Mouse (Mus musculus) heart, postnatal 4 days (tissue): ENCODE data around the gene Ubxn4. TPM values are rescaled to one million over a fixed set of nuclear protein-coding genes. Genes with fewer than 3 reads are reported as not detected.
"Not testable (repeated sequence)": the region's sequence is repeated elsewhere in the genome, so short reads cannot be mapped to it uniquely, and the experiment has no call there.

Experiments
- DNase-seq: peaks from one replicate; pipeline ENCODE4 v3.0.0; 2021
- microRNA-seq, 2 experiments: library from miRNA; unstranded; fragments of <30 nt; microRNA quantifications; one replicate each; pipeline ENCODE4 v1.2.0; 2021 to 2022
- total RNA-seq, 2 experiments: library from RNA; stranded (reverse); gene quantifications; 2 replicates each; pipeline ENCODE4 v1.2.3; 2021

Gene Ubxn4
- total RNA-seq, 2 experiments from 2014 or later = 43.2 to 49.3 TPM

DNA sequence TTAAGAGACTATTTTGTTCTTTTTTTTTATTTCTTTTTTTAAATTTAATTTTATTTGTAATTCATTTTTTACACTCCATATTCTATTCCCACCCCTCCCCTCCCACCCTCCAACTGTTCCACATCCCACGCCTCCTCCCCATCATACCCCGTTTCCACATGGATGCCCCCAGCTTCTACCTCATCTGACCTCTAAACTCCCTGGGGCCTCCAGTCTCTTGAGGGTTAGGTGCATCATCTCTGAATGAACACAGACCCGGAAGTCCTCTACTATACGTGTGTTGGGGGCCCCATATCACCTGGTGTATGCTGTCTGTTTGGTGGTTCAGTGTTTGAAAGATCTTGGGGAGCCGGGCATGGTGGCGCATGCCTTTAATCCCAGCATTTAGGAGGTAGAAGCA lies 75.5 kb downstream of the Ubxn4 start:
- not testable (repeated sequence) for DNase-seq

DNA sequence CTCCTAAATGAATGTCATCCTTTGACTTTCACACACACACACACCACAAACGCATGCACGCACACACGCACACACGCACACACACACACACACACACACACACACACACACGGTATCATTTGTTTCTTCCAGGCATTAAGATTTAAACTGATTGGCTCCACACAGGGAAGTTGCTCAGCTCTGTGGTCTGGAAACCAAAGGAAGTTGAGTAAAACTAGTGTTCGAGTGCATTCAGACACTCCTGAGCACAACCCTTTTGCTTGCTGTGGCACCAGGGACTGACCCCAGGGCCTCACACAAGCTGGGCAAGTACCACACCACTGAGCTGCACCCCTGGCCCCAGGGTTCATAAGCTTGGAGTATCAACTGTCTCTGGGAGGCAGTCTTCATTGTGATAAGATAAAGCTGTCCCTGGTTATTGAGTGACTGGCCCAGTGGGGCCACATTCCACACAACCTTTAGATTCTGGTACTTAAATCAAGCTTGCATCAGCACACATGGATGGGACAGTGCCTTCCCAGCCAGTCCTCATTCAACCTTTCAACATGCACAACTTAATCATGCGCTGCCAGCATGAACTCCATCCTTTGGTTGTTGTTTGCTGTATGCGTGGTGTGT lies 79.4 kb downstream of the Ubxn4 start:
- DNase-seq = no peak

- no peak for DNase-seq
These were observed 81.0 kb downstream of the Ubxn4 start for GRCm38 (mm10) chr1:128324776-128325175.

GRCm38 (mm10) chr1:128327165-128327564 lies 83.4 kb downstream of the Ubxn4 start:
- DNase-seq = no peak

DNA sequence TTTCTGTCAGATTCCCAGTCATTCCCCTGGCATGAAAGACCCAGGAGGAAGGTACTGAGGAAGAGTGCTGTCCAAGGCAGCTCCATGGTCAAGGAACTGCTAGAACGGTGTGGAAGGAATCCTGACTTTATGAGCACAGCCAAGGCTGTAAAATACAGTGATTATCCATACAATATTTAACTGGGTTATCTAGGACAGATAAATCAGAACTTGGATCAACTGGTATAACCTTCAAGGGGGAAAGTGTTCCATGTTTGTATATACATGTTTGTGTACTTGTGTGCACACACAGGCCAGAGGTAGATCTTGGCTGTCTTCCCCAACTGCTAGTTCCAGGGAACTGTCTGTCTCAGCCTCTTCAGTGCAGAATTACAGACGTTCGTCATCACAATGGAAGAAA lies 84.5 kb downstream of the Ubxn4 start, which contains the start of gene Lct:
Gene Lct, minus strand, starts transcription at position 101 of the 400 bp plus-strand sequence.
- no peak for DNase-seq

Small RNAs within 50 kb of the gene (microRNA-seq; reads per million reads assigned to microRNA genes)
- 345 to 480 reads per million in 2 experiments for gene Mir128-1

Other genes with a start within 250 kb of the Ubxn4 start
- 10 to 100 TPM in 1 of 2 experiments, 1 to 10 TPM in 1; 8.2 to 10.8 TPM for gene Zranb3, start 140.9 kb upstream of the Ubxn4 start, total RNA-seq
- gene R3hdm1, start 140.7 kb upstream of the Ubxn4 start, total RNA-seq = 10 to 100 TPM; 59.7 to 61.8 TPM
- gene Lct, start 84.4 kb downstream of the Ubxn4 start, total RNA-seq = under 1 TPM; 0.14 to 0.52 TPM
- 10 to 100 TPM; 85.0 to 85.3 TPM for gene Mcm6, start 115.7 kb downstream of the Ubxn4 start, total RNA-seq
- gene Dars, start 173.4 kb downstream of the Ubxn4 start, total RNA-seq = 10 to 100 TPM; 56.5 to 57.8 TPM